Mouse (Mus musculus) hindbrain, embryonic 16.5 days (tissue): ENCODE measurements around the gene Sfn. TPM values are rescaled to one million over a fixed set of nuclear protein-coding genes. Genes with fewer than 3 reads are reported as not detected.

Source experiments
- ATAC-seq: fragments of 200-750 bp; cut with Nextera tagmentation; 2 replicates; pipeline ENCODE4 v1.8.0; 2017; ENCODE audit warnings: moderate TSS enrichment, moderate library complexity
- H3K27ac ChIP-seq: fragments of 300-500 bp; sonication (generic); 2 replicates; pipeline ENCODE4 v1.5.1; 2014; ENCODE audit warnings: low read depth, mild to moderate bottlenecking, control low read depth, low read length, moderate library complexity
- H3K27me3 ChIP-seq: fragments of 300-500 bp; sonication (generic); replicated peaks from 2 replicates; pipeline ENCODE4 v1.6.1; 2014; ENCODE audit warnings: low read length; ENCODE audit not compliant: control insufficient read depth, insufficient read depth
- H3K36me3 ChIP-seq: fragments of 300-500 bp; sonication (generic); 2 replicates; pipeline ENCODE4 v1.6.1; 2014; ENCODE audit warnings: mild to moderate bottlenecking, low read length, moderate library complexity, mixed read lengths; ENCODE audit not compliant: control insufficient read depth, insufficient read depth
- H3K4me1 ChIP-seq: fragments of 300-500 bp; sonication (generic); 2 replicates; pipeline ENCODE4 v1.6.1; 2014; ENCODE audit warnings: low read depth, low read length; ENCODE audit not compliant: control insufficient read depth, insufficient read depth
- H3K4me2 ChIP-seq: fragments of 300-500 bp; sonication (generic); 2 replicates; pipeline ENCODE4 v1.6.1; 2014; ENCODE audit warnings: mild to moderate bottlenecking, low read length, control low read depth, moderate library complexity
- H3K4me3 ChIP-seq: fragments of 300-500 bp; sonication (generic); 2 replicates; pipeline ENCODE4 v1.5.1; 2014; ENCODE audit warnings: mild to moderate bottlenecking, low read length, control low read depth, moderate library complexity
- H3K9ac ChIP-seq: fragments of 300-500 bp; sonication (generic); 2 replicates; pipeline ENCODE4 v1.6.1; 2014; ENCODE audit warnings: low read depth, mild to moderate bottlenecking, control low read depth, low read length, moderate library complexity
- H3K9me3 ChIP-seq: fragments of 300-500 bp; sonication (generic); 2 replicates; pipeline ENCODE4 v1.6.1; 2014; ENCODE audit warnings: mild to moderate bottlenecking, low read length, moderate library complexity; ENCODE audit not compliant: control insufficient read depth
- WGBS: fragments of 180-500 bp; shearing (Covaris S2); extraction: QIAGEN DNeasy Blood & Tissue Kit; methylation state at CpG from one replicate; pipeline ENCODE4 v1.1.7; 2014; 5-methylcytosine and 5-hydroxymethylcytosine counted together
- polyA plus RNA-seq: library from polyadenylated mRNA; unstranded; fragments of >200 nt; fragmentation: Nextera tagmentation; extraction: Ambion mirVana; gene quantifications from 2 replicates; pipeline ENCODE4 v1.2.1, GENCODE M21; 2015

Sfn gene
- polyA plus RNA-seq, 1 experiment from 2014 or later = 2.1 TPM

- H3K4me1 ChIP-seq = peaks cover 21% of the 10 kb centered on the region
- WGBS = under 1% methylated on average over 47 of the region's 69 CpGs
- no peaks in the 10 kb centered on the region for H3K36me3 ChIP-seq
- H3K4me2 ChIP-seq = peak overlapping the region; percentile 71
- H3K9me3 ChIP-seq = no peaks in the 10 kb centered on the region
- peak; percentile 75 for ATAC-seq
- H3K27me3 ChIP-seq = no peaks in the 10 kb centered on the region
- peak overlapping the region; percentile 99 for H3K9ac ChIP-seq
- H3K27ac ChIP-seq = peak overlapping the region; percentile 90
- H3K4me3 ChIP-seq = peak overlapping the region; percentile 92
These were observed 30.7 kb upstream of the Sfn start for GRCm38 (mm10) chr4:133632483-133633327.

GRCm38 (mm10) chr4:133631769-133632411, 29.9 kb upstream of the Sfn start:
- WGBS = 30% methylated on average over 9 of the region's 9 CpGs
- Histone ChIP-seq H3K9me3 (no peaks in the 10 kb centered on the region), H3K9ac (peak overlapping the region; percentile 99), H3K4me3 (peak overlapping the region; percentile 92), H3K4me2 (peak overlapping the region; percentile 71), H3K27ac (no peak overlapping the region), H3K36me3 (no peaks in the 10 kb centered on the region), H3K4me1 (peaks cover 21% of the 10 kb centered on the region), H3K27me3 (no peaks in the 10 kb centered on the region)
- no peak for ATAC-seq

- Histone ChIP-seq H3K27me3 (no peaks in the 10 kb centered on the region), H3K4me1 (peaks cover 21% of the 10 kb centered on the region), H3K4me2 (peak overlapping the region; percentile 71), H3K9me3 (no peaks in the 10 kb centered on the region), H3K4me3 (no peak overlapping the region), H3K9ac (no peak overlapping the region), H3K36me3 (0 out of 2 replicates have a peak, but pooled peaks cover under 1% of the 10 kb centered on the region), H3K27ac (no peak overlapping the region)
- WGBS = 84% methylated on average over 14 of the region's 14 CpGs
- ATAC-seq = no peak
These were observed 29.3 kb upstream of the Sfn start for GRCm38 (mm10) chr4:133631071-133631768.

- WGBS = 90% methylated on average over 8 of the region's 8 CpGs
- no peak overlapping the region for H3K4me3 ChIP-seq
- no peaks in the 10 kb centered on the region for H3K27me3 ChIP-seq
- no peak overlapping the region for H3K27ac ChIP-seq
- H3K4me1 ChIP-seq = peaks cover 21% of the 10 kb centered on the region
- H3K9ac ChIP-seq = no peak overlapping the region
- peaks cover 7% of the 10 kb centered on the region; the same call in 1 of the 2 replicates for H3K36me3 ChIP-seq
- no peak for ATAC-seq
- H3K9me3 ChIP-seq = no peaks in the 10 kb centered on the region
- H3K4me2 ChIP-seq = no peak overlapping the region
These were observed 28.5 kb upstream of the Sfn start for GRCm38 (mm10) chr4:133630326-133630920.

- H3K9me3 ChIP-seq = no peaks in the 10 kb centered on the region
- no peak overlapping the region for H3K27ac ChIP-seq
- no peak overlapping the region for H3K4me3 ChIP-seq
- no peak for ATAC-seq
- no peak overlapping the region for H3K9ac ChIP-seq
- H3K36me3 ChIP-seq = peaks cover 8% of the 10 kb centered on the region; the same call in 1 of the 2 replicates
- H3K4me1 ChIP-seq = peaks cover 21% of the 10 kb centered on the region
- no peaks in the 10 kb centered on the region for H3K27me3 ChIP-seq
- 78% methylated on average over 7 of the region's 7 CpGs for WGBS
- no peak overlapping the region for H3K4me2 ChIP-seq
These were observed 27.2 kb upstream of the Sfn start for GRCm38 (mm10) chr4:133629191-133629590.

GRCm38 (mm10) chr4:133628517-133628916, 26.5 kb upstream of the Sfn start:
- 85% methylated on average over 2 of the region's 2 CpGs for WGBS
- Histone ChIP-seq H3K4me1 (peaks cover 21% of the 10 kb centered on the region), H3K27ac (no peak overlapping the region)

GRCm38 (mm10) chr4:133627039-133627438, 25.1 kb upstream of the Sfn start:
- H3K9ac ChIP-seq = no peak overlapping the region
- peaks cover 8% of the 10 kb centered on the region; the same call in 1 of the 2 replicates for H3K36me3 ChIP-seq
- H3K27ac ChIP-seq = no peak overlapping the region
- H3K4me2 ChIP-seq = no peak overlapping the region
- H3K9me3 ChIP-seq = no peaks in the 10 kb centered on the region
- no peak for ATAC-seq
- H3K4me1 ChIP-seq = peaks cover 17% of the 10 kb centered on the region
- H3K4me3 ChIP-seq = no peak overlapping the region
- 87% methylated on average over 14 of the region's 14 CpGs for WGBS
- no peaks in the 10 kb centered on the region for H3K27me3 ChIP-seq

More at GRCm38 (mm10) chr4:133628517-133628916, 26.5 kb upstream of the Sfn start:
- H3K9ac ChIP-seq = no peak overlapping the region
- no peak overlapping the region for H3K4me3 ChIP-seq
- H3K36me3 ChIP-seq = peaks cover 8% of the 10 kb centered on the region; the same call in 1 of the 2 replicates
- no peaks in the 10 kb centered on the region for H3K9me3 ChIP-seq
- H3K27me3 ChIP-seq = no peaks in the 10 kb centered on the region
- no peak for ATAC-seq
- no peak overlapping the region for H3K4me2 ChIP-seq

- Histone ChIP-seq H3K36me3 (peaks cover 8% of the 10 kb centered on the region; the same call in 1 of the 2 replicates), H3K4me2 (no peak overlapping the region), H3K27me3 (no peaks in the 10 kb centered on the region), H3K9ac (no peak overlapping the region), H3K27ac (no peak overlapping the region), H3K4me1 (peaks cover 12% of the 10 kb centered on the region), H3K9me3 (no peaks in the 10 kb centered on the region), H3K4me3 (no peak overlapping the region)
- no peak for ATAC-seq
- WGBS = 85% methylated on average over 9 of the region's 9 CpGs
These were observed 24.7 kb upstream of the Sfn start for GRCm38 (mm10) chr4:133626621-133627020.
